Mouse (Mus musculus): Measurements from ENCODE around the gene Lipe. TPM values are rescaled to one million over a fixed set of nuclear protein-coding genes. Genes with fewer than 3 reads are reported as not detected.

The Lipe gene
- polyA plus RNA-seq (2014; fragmentation: Nextera tagmentation; extraction: Ambion mirVana), result 5.3 and 8.3 TPM in 2 replicates

DNA sequence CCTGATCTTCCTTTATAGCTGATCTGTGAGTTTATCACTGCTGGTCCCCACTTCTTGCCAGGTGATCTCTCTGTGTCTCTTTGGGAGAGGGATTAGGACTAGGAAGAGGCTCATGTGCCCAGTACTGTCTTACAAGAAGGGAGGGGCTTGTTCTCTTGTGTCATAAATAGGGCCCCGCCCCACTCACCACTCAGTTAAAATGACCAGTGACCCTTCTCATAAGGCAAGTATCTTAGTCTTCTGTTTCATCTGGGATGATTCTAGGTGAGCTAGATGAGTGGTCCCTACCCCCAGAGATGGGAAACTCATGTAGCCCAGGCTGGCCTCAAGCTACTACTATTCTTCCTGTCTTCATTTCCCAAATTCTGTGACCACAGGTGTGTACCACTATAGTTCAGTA, at the start of gene Lipe:
TSS of gene Lipe (minus strand) at position 101 of the 400 bp plus-strand sequence.
- Histone ChIP-seq H3K36me3 (ENCODE audit: control insufficient read depth, insufficient read depth, low read length) (no peaks in the 10 kb centered on the region), H3K9me3 (replicated peaks; ENCODE audit: control insufficient read depth, low read length) (no peaks in the 10 kb centered on the region), H3K27ac (ENCODE audit: low read depth, low read length) (no peak within 1 kb of the TSS), H3K4me2 (ENCODE audit: low read length) (no peak within 1 kb of the TSS), H3K9ac (ENCODE audit: low read length) (no peak within 1 kb of the TSS), H3K27me3 (replicated peaks; ENCODE audit: control insufficient read depth, insufficient read depth, low read length) (no peaks in the 10 kb centered on the region), H3K4me1 (ENCODE audit: control insufficient read depth, insufficient read depth, low read length) (peaks cover 14% of the 10 kb centered on the region), H3K4me3 (ENCODE audit: low read depth, low read length) (no peak within 1 kb of the TSS)
- no peak for DNase-seq (ENCODE audit: low spot score)
- 96% methylated on average over 1 of the region's 1 CpGs for WGBS
- no peak for ATAC-seq

DNA sequence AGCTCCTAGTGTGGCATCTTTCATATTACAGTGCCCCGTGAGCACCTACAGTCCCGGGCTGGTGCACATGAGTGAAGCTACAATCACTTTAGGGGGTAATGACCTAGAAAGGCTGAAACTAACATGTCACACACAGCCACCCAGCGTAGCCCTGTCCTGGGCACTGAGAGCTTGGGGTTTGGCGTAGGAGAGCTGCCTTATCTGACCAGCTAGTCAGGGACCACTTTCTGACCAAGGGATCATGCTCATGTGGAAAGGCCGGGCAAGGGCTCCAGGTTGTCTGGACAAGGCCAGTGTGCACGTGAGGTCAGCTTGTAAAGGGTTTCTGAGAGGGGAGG, 42.3 kb upstream of the Lipe start:
- DNase-seq (ENCODE audit: low spot score), result no peak
- no peak overlapping the region for H3K4me3 ChIP-seq (ENCODE audit: low read depth, low read length)
- WGBS, result 90% methylated on average over 6 of the region's 6 CpGs
- H3K27ac ChIP-seq (ENCODE audit: low read depth, low read length), result no peak overlapping the region
- no peak overlapping the region for H3K9ac ChIP-seq (ENCODE audit: low read length)
- H3K4me2 ChIP-seq (ENCODE audit: low read length), result no peak overlapping the region
- H3K27me3 ChIP-seq (replicated peaks; ENCODE audit: control insufficient read depth, insufficient read depth, low read length), result no peaks in the 10 kb centered on the region
- no peaks in the 10 kb centered on the region for H3K4me1 ChIP-seq (ENCODE audit: control insufficient read depth, insufficient read depth, low read length)
- ATAC-seq, result no peak
- no peaks in the 10 kb centered on the region for H3K9me3 ChIP-seq (replicated peaks; ENCODE audit: control insufficient read depth, low read length)
- no peaks in the 10 kb centered on the region for H3K36me3 ChIP-seq (ENCODE audit: control insufficient read depth, insufficient read depth, low read length)

DNA sequence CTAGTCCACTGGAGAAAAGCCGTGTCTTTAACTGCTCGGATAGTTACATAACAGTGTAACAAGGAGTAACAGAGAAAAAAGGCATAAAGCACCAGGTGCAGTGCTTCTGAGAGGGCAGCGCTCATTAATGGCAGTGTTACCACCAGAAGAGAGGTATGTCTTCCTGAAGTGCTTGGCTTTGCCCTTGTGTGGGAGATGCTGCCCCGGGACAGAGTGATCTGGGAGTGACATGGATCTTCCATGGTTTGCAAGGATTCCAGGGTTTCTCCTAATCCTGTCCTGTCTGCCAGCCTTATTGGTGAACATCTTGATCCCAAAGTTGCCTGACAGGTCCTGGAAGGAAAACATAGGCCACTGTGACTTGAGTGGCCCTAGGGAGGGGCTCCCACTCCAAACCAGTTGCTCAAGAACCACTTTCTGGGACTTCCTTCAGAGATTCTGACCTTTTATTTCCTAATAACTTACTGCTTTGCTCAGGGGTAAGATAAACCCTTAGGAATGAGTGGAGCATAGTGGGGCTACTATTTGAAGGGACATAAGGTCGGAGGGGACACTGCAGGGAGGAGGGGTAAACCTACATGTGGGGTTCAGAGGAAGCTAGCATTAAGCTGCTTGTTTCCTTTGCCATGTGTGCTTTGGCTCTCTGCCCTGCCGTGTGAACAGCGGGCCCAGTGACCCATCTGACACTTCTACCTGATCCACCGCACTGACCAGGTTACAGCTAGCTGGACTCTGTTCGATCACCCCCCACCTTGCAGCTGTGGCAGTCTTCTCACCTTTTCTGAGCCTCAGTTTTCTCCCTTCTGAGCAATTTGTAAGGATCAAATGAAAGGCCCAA, 41.7 kb upstream of the Lipe start:
- Histone ChIP-seq H3K4me1 (ENCODE audit: control insufficient read depth, insufficient read depth, low read length) (no peaks in the 10 kb centered on the region), H3K4me3 (ENCODE audit: low read depth, low read length) (no peak overlapping the region), H3K27ac (ENCODE audit: low read depth, low read length) (no peak overlapping the region), H3K9me3 (replicated peaks; ENCODE audit: control insufficient read depth, low read length) (no peaks in the 10 kb centered on the region), H3K4me2 (ENCODE audit: low read length) (no peak overlapping the region), H3K36me3 (ENCODE audit: control insufficient read depth, insufficient read depth, low read length) (no peaks in the 10 kb centered on the region), H3K27me3 (replicated peaks; ENCODE audit: control insufficient read depth, insufficient read depth, low read length) (no peaks in the 10 kb centered on the region), H3K9ac (ENCODE audit: low read length) (no peak overlapping the region)
- WGBS, result 95% methylated on average over 9 of the region's 9 CpGs
- no peak for ATAC-seq
- no peak for DNase-seq (ENCODE audit: low spot score)

DNA sequence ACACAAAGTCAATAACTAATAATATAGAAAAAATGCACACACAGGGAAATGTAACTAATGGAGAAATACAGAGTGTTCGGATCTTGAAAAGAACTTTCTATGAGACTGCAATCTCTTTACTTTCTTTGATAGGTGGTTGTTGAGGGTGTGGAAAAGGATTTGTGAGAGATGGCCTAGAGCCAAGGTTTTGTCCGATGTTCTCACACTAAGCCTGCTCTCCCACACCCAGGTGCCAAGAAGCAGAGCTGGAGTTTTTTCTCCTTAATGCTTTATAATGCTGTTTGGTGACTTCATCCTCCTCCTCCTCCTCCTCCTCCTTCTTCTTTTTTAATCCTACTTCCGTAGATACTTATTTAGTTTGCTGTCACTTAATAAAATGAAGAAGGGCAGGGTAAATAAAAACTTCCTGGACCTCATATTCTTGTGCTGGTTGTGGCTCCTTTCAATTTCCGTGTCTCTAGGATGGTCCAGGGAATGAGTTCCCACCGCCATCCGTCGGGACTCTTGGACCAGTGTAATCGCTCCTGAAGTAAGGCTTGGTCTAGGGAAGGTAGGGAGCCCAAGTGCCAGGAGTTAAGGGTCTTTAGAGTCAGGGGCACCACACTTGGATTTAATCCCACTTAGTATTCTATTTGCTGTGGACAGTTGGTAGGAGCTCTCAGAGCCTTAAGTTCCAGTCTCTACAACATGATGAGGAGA, 40.8 kb upstream of the Lipe start:
- WGBS, result 82% methylated on average over 8 of the region's 8 CpGs
- no peak overlapping the region for H3K4me3 ChIP-seq (ENCODE audit: low read depth, low read length)
- no peaks in the 10 kb centered on the region for H3K27me3 ChIP-seq (replicated peaks; ENCODE audit: control insufficient read depth, insufficient read depth, low read length)
- H3K36me3 ChIP-seq (ENCODE audit: control insufficient read depth, insufficient read depth, low read length), result no peaks in the 10 kb centered on the region
- H3K4me1 ChIP-seq (ENCODE audit: control insufficient read depth, insufficient read depth, low read length), result no peaks in the 10 kb centered on the region
- no peak overlapping the region for H3K9ac ChIP-seq (ENCODE audit: low read length)
- ATAC-seq, result no peak
- H3K4me2 ChIP-seq (ENCODE audit: low read length), result no peak overlapping the region
- no peaks in the 10 kb centered on the region for H3K9me3 ChIP-seq (replicated peaks; ENCODE audit: control insufficient read depth, low read length)
- H3K27ac ChIP-seq (ENCODE audit: low read depth, low read length), result no peak overlapping the region
- no peak for DNase-seq (ENCODE audit: low spot score)

DNA sequence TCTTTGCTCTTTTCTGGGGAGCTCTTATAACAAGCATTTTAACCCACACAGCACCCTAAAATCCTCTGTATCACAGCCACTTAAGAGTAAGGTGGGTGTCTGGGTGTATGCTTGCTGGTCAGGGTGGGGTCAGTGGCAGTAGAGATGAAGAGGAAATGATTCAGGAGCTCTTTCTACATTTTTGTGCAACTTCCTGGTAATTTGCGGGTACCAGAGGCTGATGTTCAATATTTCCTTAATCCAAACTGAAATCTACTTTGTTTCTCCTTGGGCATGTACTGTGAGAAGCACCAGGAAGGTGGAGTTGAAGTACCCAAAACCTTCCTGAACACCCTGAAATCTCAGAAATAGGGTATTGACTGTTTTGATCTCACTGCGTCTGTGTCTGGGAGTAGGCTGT, 38.2 kb upstream of the Lipe start:
- WGBS, result 85% methylated on average over 2 of the region's 2 CpGs

DNA sequence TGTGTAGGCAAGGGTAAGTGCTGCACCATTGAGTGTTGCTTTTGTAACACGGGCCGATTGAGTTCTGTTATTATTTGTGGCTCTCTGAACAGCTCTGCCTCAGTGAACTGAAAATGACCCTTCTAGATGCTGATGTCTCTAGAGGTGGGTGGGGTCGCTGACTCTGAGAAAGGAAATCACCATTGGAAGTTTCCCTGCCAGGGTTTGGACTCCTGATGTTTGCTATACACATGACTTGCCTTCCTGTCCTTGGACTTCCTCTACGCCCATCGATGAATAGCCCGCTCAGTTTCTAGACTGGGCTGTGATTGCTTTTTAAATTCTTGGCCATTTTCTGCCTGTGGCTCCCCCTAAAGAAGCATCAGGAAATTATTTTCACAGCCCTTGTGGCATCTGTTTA, 37.7 kb upstream of the Lipe start:
- Histone ChIP-seq H3K9me3 (replicated peaks; ENCODE audit: control insufficient read depth, low read length) (no peaks in the 10 kb centered on the region), H3K27me3 (replicated peaks; ENCODE audit: control insufficient read depth, insufficient read depth, low read length) (no peaks in the 10 kb centered on the region), H3K27ac (ENCODE audit: low read depth, low read length) (no peak overlapping the region), H3K4me1 (ENCODE audit: control insufficient read depth, insufficient read depth, low read length) (0 out of 2 replicates have a peak, but pooled peaks cover 5% of the 10 kb centered on the region), H3K9ac (ENCODE audit: low read length) (no peak overlapping the region), H3K4me2 (ENCODE audit: low read length) (no peak overlapping the region), H3K4me3 (ENCODE audit: low read depth, low read length) (no peak overlapping the region), H3K36me3 (ENCODE audit: control insufficient read depth, insufficient read depth, low read length) (no peaks in the 10 kb centered on the region)
- WGBS, result 88% methylated on average over 6 of the region's 6 CpGs
- ATAC-seq, result no peak
- DNase-seq (ENCODE audit: low spot score), result no peak

More for the DNA sequence above, 38.2 kb upstream of the Lipe start:
- H3K4me2 ChIP-seq (ENCODE audit: low read length), result no peak overlapping the region
- no peak overlapping the region for H3K4me3 ChIP-seq (ENCODE audit: low read depth, low read length)
- DNase-seq (ENCODE audit: low spot score) (no peak), ATAC-seq (no peak)
- no peaks in the 10 kb centered on the region for H3K36me3 ChIP-seq (ENCODE audit: control insufficient read depth, insufficient read depth, low read length)
- no peak overlapping the region for H3K27ac ChIP-seq (ENCODE audit: low read depth, low read length)
- H3K4me1 ChIP-seq (ENCODE audit: control insufficient read depth, insufficient read depth, low read length), result 0 out of 2 replicates have a peak, but pooled peaks cover 5% of the 10 kb centered on the region
- H3K27me3 ChIP-seq (replicated peaks; ENCODE audit: control insufficient read depth, insufficient read depth, low read length), result no peaks in the 10 kb centered on the region
- H3K9me3 ChIP-seq (replicated peaks; ENCODE audit: control insufficient read depth, low read length), result no peaks in the 10 kb centered on the region
- no peak overlapping the region for H3K9ac ChIP-seq (ENCODE audit: low read length)

DNA sequence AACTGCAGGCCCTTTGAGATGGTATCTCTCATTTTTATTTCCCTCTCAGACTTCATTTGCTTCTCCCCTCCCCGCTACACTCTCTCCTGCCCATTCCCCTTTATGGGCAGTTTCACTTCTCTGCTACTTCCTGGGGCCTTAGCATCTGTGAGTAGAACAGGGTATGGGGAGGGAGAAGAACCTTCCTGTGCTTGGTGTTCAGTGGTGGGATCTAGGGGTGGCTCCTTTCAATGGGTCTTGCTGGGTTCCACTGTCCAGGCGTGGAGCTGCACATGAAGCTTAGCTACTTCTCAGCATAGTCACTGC, 37.0 kb upstream of the Lipe start:
- 0 out of 2 replicates have a peak, but pooled peaks cover 5% of the 10 kb centered on the region for H3K4me1 ChIP-seq (ENCODE audit: control insufficient read depth, insufficient read depth, low read length)
- no peak overlapping the region for H3K27ac ChIP-seq (ENCODE audit: low read depth, low read length)
- H3K4me2 ChIP-seq (ENCODE audit: low read length), result no peak overlapping the region
- no peaks in the 10 kb centered on the region for H3K27me3 ChIP-seq (replicated peaks; ENCODE audit: control insufficient read depth, insufficient read depth, low read length)
- no peaks in the 10 kb centered on the region for H3K9me3 ChIP-seq (replicated peaks; ENCODE audit: control insufficient read depth, low read length)
- H3K4me3 ChIP-seq (ENCODE audit: low read depth, low read length), result no peak overlapping the region
- 84% methylated on average over 2 of the region's 2 CpGs for WGBS
- no peak overlapping the region for H3K9ac ChIP-seq (ENCODE audit: low read length)
- DNase-seq (ENCODE audit: low spot score) (no peak), ATAC-seq (no peak)
- no peaks in the 10 kb centered on the region for H3K36me3 ChIP-seq (ENCODE audit: control insufficient read depth, insufficient read depth, low read length)

DNA sequence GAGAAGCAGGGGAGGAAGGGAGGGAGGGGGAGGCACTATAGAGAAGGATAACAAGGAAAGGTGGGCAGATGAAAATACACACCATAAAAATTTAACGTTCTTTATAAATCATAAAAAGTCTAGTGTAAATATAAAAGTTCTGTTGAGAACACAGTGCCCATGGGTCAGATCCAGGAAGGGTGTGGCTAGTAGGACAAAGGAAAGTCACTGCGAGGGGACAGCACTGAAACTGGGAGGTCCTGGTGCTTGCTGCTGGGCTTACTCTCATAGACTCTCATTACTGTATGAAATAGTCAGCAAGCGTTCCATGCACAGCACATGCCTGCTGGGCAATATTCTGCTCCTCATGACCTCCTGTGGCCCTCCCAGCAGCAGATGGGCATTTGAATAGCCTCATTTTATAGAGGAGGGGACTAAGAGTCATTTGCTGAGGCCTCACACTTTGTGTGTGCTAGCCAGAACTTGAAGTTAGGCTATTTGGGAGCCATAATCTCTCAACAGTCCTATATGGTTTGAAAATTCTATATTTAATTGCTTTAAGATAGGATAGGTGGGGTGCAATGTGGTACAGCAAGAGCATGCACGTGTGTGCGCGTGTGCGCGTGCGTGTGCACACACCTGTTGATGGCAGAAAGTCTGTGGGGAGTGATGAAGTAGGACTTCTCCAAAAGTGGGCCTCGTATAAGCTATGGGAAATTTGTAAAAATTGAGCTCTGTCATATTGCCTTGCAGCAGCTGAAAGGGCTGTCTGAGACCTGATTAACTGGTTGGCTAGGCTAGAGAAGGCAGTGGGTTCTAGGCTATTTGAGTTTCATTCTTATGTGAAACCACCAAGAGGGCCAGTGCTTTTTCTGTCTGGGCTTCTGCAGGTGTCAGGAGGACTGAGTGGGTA, 36.4 kb upstream of the Lipe start:
- no peak overlapping the region for H3K9ac ChIP-seq (ENCODE audit: low read length)
- ATAC-seq (no peak), DNase-seq (ENCODE audit: low spot score) (no peak)
- H3K4me3 ChIP-seq (ENCODE audit: low read depth, low read length), result no peak overlapping the region
- 0 out of 2 replicates have a peak, but pooled peaks cover 5% of the 10 kb centered on the region for H3K4me1 ChIP-seq (ENCODE audit: control insufficient read depth, insufficient read depth, low read length)
- no peak overlapping the region for H3K27ac ChIP-seq (ENCODE audit: low read depth, low read length)
- 89% methylated on average over 10 of the region's 10 CpGs for WGBS
- no peaks in the 10 kb centered on the region for H3K36me3 ChIP-seq (ENCODE audit: control insufficient read depth, insufficient read depth, low read length)
- no peaks in the 10 kb centered on the region for H3K27me3 ChIP-seq (replicated peaks; ENCODE audit: control insufficient read depth, insufficient read depth, low read length)
- H3K4me2 ChIP-seq (ENCODE audit: low read length), result no peak overlapping the region
- H3K9me3 ChIP-seq (replicated peaks; ENCODE audit: control insufficient read depth, low read length), result no peaks in the 10 kb centered on the region

All from forebrain, embryonic 14.5 days (tissue).